Mouse (Mus musculus): ENCODE results near the gene Taf1c. TPM values are rescaled to one million over a fixed set of nuclear protein-coding genes. Genes with fewer than 3 reads are reported as not detected.
A peak's percentile ranks its signal among the peaks of the same experiment; 100 is the strongest.

Gene Taf1c
- polyA plus RNA-seq, 1 experiment, result 109 TPM

DNA sequence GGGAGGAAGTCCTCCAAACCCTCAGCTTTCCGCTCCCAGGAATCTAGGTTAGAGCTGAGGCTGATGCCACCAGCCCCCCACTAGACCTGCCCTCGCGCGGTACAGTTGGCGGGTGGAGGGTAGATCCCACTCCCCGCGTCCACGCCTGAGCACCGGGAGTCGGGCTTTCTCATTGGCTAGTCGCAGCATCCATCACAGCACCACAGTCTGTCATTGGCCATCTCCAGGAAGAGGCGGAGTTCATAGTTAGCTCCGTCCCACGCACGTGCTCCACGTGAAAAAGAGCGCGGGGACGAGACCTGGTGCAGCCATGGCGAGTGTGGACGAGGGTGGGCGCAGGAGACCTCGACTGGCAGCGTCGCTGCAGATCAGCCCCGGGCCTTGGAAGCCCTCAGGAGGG is 7.4 kb upstream of the Taf1c start, which contains the start of gene Adad2:
Adad2 (plus strand) TSS at position 277 of the 400 bp plus-strand sequence.
- DNase-seq, result no peak
- Histone ChIP-seq H3K4me1 (replicated peaks; ENCODE audit: control insufficient read depth, insufficient read depth, low read length) (no peaks in the 10 kb centered on the region), H3K4me3 (ENCODE audit: control insufficient read depth, insufficient read depth, low read length) (no peak within 1 kb of the TSS), H3K27me3 (ENCODE audit: control insufficient read depth, insufficient read depth, low read length) (no peaks in the 10 kb centered on the region), H3K27ac (ENCODE audit: control insufficient read depth, insufficient read depth, low read length) (no peak within 1 kb of the TSS), H3K36me3 (ENCODE audit: control insufficient read depth, insufficient read depth, low read length) (no peaks in the 10 kb centered on the region)
- no peak for TF ChIP-seq CTCF (IDR thresholded peaks at IDR 0.05; ENCODE audit: borderline replicate concordance, control insufficient read depth, extremely low read depth, insufficient read depth, low read length, poor library complexity)
- no peak for TF ChIP-seq POLR2A (IDR thresholded peaks at IDR 0.05; ENCODE audit: control insufficient read depth, extremely low read depth, insufficient read depth, low read length, poor library complexity)
- WGBS, result 85% methylated on average over 26 of the region's 26 CpGs

DNA sequence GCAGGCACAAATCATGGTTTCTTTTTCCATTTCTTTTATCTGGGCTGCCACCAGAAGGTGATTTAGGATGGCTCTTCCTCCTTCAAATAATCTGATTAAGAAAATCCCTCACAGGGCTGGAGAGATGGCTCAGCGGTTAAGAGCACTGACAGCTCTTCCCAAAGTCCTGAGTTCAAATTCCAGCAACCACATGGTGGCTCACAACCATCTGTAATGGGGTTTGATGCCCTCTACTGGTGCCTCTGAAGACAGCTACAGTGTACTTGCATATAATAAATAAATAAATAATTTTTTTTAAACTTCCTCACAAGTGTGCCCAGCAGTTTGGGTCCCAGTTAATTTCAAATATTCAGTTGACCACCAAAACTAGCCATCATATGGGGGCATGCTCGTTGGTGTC is 1.2 kb upstream of the Taf1c start:
- 88% methylated on average over 2 of the region's 2 CpGs for WGBS
- Histone ChIP-seq H3K27ac (ENCODE audit: control insufficient read depth, insufficient read depth, low read length) (no peak overlapping the region), H3K4me3 (ENCODE audit: control insufficient read depth, insufficient read depth, low read length) (no peak overlapping the region), H3K27me3 (ENCODE audit: control insufficient read depth, insufficient read depth, low read length) (no peaks in the 10 kb centered on the region), H3K4me1 (replicated peaks; ENCODE audit: control insufficient read depth, insufficient read depth, low read length) (peaks cover 13% of the 10 kb centered on the region), H3K36me3 (ENCODE audit: control insufficient read depth, insufficient read depth, low read length) (peaks cover 6% of the 10 kb centered on the region)
- peak; percentile 19 for DNase-seq
- TF ChIP-seq POLR2A (IDR thresholded peaks at IDR 0.05; ENCODE audit: control insufficient read depth, extremely low read depth, insufficient read depth, low read length, poor library complexity) (no peak), CTCF (IDR thresholded peaks at IDR 0.05; ENCODE audit: borderline replicate concordance, control insufficient read depth, extremely low read depth, insufficient read depth, low read length, poor library complexity) (no peak)

DNA sequence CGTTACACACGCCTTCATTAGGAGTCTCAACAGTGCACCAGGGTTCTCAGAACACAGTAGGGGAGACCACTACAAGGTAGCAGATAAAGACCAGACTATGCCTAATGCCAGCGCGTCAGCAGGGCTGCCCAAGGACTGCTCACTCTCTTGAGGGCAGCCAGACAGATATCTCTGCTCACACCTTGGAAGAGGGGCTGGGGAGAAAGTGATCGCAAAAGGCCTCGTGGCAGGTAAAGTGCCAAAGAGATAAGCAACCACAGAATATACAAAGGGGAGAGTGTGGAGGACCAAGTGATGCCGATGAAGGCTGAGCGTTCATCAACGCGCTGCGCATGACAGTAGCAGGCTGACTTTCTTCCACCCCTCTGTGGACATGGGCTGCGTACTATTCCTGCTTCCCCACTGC is 621 bp downstream of the Taf1c start:
- Histone ChIP-seq H3K4me1 (replicated peaks; ENCODE audit: control insufficient read depth, insufficient read depth, low read length) (peaks cover 13% of the 10 kb centered on the region), H3K27ac (ENCODE audit: control insufficient read depth, insufficient read depth, low read length) (no peak overlapping the region), H3K4me3 (ENCODE audit: control insufficient read depth, insufficient read depth, low read length) (peak overlapping the region; percentile 64), H3K27me3 (ENCODE audit: control insufficient read depth, insufficient read depth, low read length) (no peaks in the 10 kb centered on the region), H3K36me3 (ENCODE audit: control insufficient read depth, insufficient read depth, low read length) (peaks cover 20% of the 10 kb centered on the region)
- TF ChIP-seq POLR2A (IDR thresholded peaks at IDR 0.05; ENCODE audit: control insufficient read depth, extremely low read depth, insufficient read depth, low read length, poor library complexity) (no peak), CTCF (IDR thresholded peaks at IDR 0.05; ENCODE audit: borderline replicate concordance, control insufficient read depth, extremely low read depth, insufficient read depth, low read length, poor library complexity) (no peak)
- WGBS, result 24% methylated on average over 12 of the region's 12 CpGs
- DNase-seq, result no peak

DNA sequence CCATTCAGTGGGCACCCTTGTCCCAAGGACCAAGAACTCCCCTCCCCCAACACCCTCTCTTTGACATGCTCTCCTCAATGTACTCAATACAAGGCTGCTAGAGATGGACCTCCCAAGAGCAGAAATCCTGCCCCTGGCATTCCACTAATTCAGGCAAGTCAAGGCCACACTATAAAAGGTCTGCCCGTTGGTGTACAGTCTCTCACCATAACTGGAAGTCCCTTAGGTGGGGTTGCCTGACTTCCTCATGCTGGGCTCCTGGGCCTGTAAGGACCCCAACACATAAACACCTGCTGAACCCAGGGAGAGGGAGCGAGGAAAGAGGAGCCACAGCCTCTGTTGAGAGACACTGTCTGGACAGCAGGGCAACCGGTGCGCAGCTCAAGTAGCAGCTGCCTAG is 1.3 kb downstream of the Taf1c start:
- H3K36me3 ChIP-seq (ENCODE audit: control insufficient read depth, insufficient read depth, low read length), result peaks cover 26% of the 10 kb centered on the region
- TF ChIP-seq POLR2A (IDR thresholded peaks at IDR 0.05; ENCODE audit: control insufficient read depth, extremely low read depth, insufficient read depth, low read length, poor library complexity) (no peak), CTCF (IDR thresholded peaks at IDR 0.05; ENCODE audit: borderline replicate concordance, control insufficient read depth, extremely low read depth, insufficient read depth, low read length, poor library complexity) (no peak)
- H3K27me3 ChIP-seq (ENCODE audit: control insufficient read depth, insufficient read depth, low read length), result no peaks in the 10 kb centered on the region
- DNase-seq, result no peak
- H3K4me3 ChIP-seq (ENCODE audit: control insufficient read depth, insufficient read depth, low read length), result peak overlapping the region; percentile 64; the same call in 1 of the 2 replicates
- 84% methylated on average over 4 of the region's 4 CpGs for WGBS
- H3K4me1 ChIP-seq (replicated peaks; ENCODE audit: control insufficient read depth, insufficient read depth, low read length), result peaks cover 13% of the 10 kb centered on the region
- H3K27ac ChIP-seq (ENCODE audit: control insufficient read depth, insufficient read depth, low read length), result no peak overlapping the region

DNA sequence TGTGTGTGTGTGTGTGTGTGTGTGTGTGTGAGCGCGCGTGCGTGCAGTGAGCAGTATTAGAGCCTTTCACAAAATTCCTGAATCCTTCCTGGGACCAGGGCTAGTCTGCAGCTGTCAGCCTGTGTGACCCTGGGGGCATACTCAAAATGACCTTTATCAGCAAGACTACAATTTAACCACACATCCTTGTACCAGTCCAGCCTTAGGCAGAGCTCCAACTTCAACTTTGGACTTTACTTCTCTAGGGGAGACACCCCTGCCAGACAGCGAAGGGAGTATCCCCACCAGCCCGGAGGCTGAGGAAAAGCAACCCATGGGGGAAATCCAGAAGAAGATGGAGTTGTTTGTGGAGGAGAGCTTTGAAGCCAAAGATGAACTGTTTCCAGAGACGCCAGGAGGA is 13.6 kb downstream of the Taf1c start:
- no peak for DNase-seq
- whole genome bisulfite sequencing, result 96% methylated on average over 7 of the region's 7 CpGs
- Histone ChIP-seq H3K36me3 (ENCODE audit: control insufficient read depth, insufficient read depth, low read length) (no peaks in the 10 kb centered on the region), H3K4me1 (replicated peaks; ENCODE audit: control insufficient read depth, insufficient read depth, low read length) (peaks cover 16% of the 10 kb centered on the region), H3K27me3 (ENCODE audit: control insufficient read depth, insufficient read depth, low read length) (no peaks in the 10 kb centered on the region), H3K27ac (ENCODE audit: control insufficient read depth, insufficient read depth, low read length) (no peak overlapping the region), H3K4me3 (ENCODE audit: control insufficient read depth, insufficient read depth, low read length) (no peak overlapping the region)
- TF ChIP-seq CTCF (IDR thresholded peaks at IDR 0.05; ENCODE audit: borderline replicate concordance, control insufficient read depth, extremely low read depth, insufficient read depth, low read length, poor library complexity) (no peak), POLR2A (IDR thresholded peaks at IDR 0.05; ENCODE audit: control insufficient read depth, extremely low read depth, insufficient read depth, low read length, poor library complexity) (no peak)

DNA sequence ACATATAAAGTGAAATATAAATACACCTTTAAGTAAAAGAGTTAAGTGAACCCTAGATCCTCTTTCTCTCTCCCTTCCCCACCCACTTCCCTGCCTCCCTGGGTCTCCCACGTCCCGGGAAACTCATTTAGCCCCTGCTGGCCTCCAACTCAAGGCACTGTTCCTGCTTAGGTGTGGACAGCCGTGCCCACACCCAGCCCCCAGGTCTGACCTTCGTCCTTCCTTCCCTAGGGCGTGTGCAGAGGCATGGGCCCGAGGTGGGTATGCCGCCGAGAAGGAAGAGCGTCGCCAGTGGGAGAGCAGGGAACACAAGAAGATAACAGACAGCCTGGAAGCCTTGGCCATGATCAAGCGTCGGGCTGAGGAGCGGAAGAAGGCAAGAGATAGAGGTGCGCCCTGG is 14.7 kb downstream of the Taf1c start:
- Histone ChIP-seq H3K27ac (ENCODE audit: control insufficient read depth, insufficient read depth, low read length) (no peak overlapping the region), H3K36me3 (ENCODE audit: control insufficient read depth, insufficient read depth, low read length) (no peaks in the 10 kb centered on the region), H3K4me1 (replicated peaks; ENCODE audit: control insufficient read depth, insufficient read depth, low read length) (peaks cover 10% of the 10 kb centered on the region), H3K27me3 (ENCODE audit: control insufficient read depth, insufficient read depth, low read length) (no peaks in the 10 kb centered on the region), H3K4me3 (ENCODE audit: control insufficient read depth, insufficient read depth, low read length) (no peak overlapping the region)
- no peak for DNase-seq
- no peak for TF ChIP-seq POLR2A (IDR thresholded peaks at IDR 0.05; ENCODE audit: control insufficient read depth, extremely low read depth, insufficient read depth, low read length, poor library complexity)
- TF ChIP-seq CTCF (IDR thresholded peaks at IDR 0.05; ENCODE audit: borderline replicate concordance, control insufficient read depth, extremely low read depth, insufficient read depth, low read length, poor library complexity), result no peak
- 90% methylated on average over 14 of the region's 14 CpGs for WGBS

DNA sequence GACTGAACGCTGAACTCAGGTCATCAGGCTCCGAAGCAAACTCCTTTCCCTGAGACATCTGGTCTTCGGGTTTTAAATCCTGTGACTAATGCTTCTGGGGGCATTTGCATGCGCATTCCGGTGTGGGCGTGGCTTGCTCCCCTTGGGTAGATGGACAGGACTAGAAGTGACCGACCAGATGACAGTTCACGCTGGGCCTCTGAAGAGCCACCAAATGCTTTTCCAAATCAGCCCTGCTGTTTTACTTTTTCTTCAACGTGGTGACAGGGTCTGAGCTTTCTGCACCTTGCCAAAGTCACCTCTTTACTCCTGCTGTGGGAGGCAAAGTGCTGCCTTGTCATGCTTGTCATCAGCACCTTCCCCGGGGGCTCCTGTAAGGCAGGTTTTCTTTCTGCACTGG is 16.2 kb downstream of the Taf1c start:
- TF ChIP-seq POLR2A (IDR thresholded peaks at IDR 0.05; ENCODE audit: control insufficient read depth, extremely low read depth, insufficient read depth, low read length, poor library complexity), result no peak
- TF ChIP-seq CTCF (IDR thresholded peaks at IDR 0.05; ENCODE audit: borderline replicate concordance, control insufficient read depth, extremely low read depth, insufficient read depth, low read length, poor library complexity), result no peak
- H3K4me3 ChIP-seq (ENCODE audit: control insufficient read depth, insufficient read depth, low read length), result no peak overlapping the region
- no peak for DNase-seq
- peaks cover 10% of the 10 kb centered on the region for H3K4me1 ChIP-seq (replicated peaks; ENCODE audit: control insufficient read depth, insufficient read depth, low read length)
- H3K27ac ChIP-seq (ENCODE audit: control insufficient read depth, insufficient read depth, low read length), result no peak overlapping the region
- no peaks in the 10 kb centered on the region for H3K36me3 ChIP-seq (ENCODE audit: control insufficient read depth, insufficient read depth, low read length)
- no peaks in the 10 kb centered on the region for H3K27me3 ChIP-seq (ENCODE audit: control insufficient read depth, insufficient read depth, low read length)
- 90% methylated on average over 10 of the region's 10 CpGs for WGBS
